Mouse (Mus musculus): ENCODE data around the gene Foxn2.
"Not testable (repeated sequence)": the region's sequence is repeated elsewhere in the genome, so short reads cannot be mapped to it uniquely, and the experiment has no call there.

Gene Foxn2

GRCm38 (mm10) chr17:88441432-88442174 is 1.1 kb downstream of the Foxn2 start:
- DNase-seq (ENCODE audit: low spot score): peak; percentile 88

GRCm38 (mm10) chr17:88442661-88443060 is 2.1 kb downstream of the Foxn2 start:
- no peak for DNase-seq (ENCODE audit: low spot score)

GRCm38 (mm10) chr17:88443186-88443585 is 2.7 kb downstream of the Foxn2 start:
- no peak for DNase-seq (ENCODE audit: low spot score)

GRCm38 (mm10) chr17:88458079-88458478 is 17.6 kb downstream of the Foxn2 start:
- no peak for DNase-seq (ENCODE audit: low spot score)

- no peak for DNase-seq (ENCODE audit: low spot score)
Measured at GRCm38 (mm10) chr17:88459516-88459915, 19.0 kb downstream of the Foxn2 start.

- DNase-seq (ENCODE audit: low spot score): no peak
Measured at GRCm38 (mm10) chr17:88459916-88460901, 19.7 kb downstream of the Foxn2 start.

DNA sequence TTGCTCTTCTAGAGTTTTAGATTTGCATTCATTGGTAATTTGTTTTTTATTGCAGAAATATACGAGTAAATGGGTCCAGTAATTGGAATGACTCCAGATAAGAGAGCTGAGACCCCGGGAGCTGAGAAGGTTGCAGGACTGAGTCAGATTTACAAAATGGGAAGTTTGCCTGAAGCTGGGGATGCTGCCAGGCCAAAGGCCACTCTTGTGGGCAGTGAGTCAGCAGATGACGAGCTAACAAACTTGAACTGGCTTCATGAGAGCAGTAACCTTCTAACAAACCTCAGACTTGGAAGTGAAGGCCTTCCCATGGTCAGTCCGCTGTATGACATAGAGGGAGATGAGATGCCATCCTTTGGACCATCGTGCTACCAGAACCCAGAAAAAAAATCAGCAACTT is 22.1 kb downstream of the Foxn2 start:
- no peak for DNase-seq (ENCODE audit: low spot score)

DNA sequence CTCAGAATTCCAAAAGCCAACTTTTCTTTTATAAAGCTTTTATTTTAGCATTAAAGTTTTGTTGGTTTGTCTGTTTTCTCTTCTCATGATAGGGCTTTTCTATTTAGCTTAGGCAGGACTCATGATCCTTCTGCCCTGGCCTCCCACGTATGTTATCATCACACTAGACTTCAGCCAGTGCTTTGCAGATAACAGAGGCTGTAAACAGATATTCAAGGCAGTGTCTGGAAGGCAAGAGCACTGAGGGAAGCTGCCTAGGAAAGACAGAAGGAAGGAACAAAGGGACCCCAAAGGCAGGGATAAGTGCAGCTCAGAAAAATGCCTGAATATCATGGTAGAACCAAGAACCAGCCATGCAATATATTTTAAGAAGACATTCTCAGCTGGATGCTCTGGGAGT is 26.1 kb downstream of the Foxn2 start:
- DNase-seq (ENCODE audit: low spot score): no peak

DNA sequence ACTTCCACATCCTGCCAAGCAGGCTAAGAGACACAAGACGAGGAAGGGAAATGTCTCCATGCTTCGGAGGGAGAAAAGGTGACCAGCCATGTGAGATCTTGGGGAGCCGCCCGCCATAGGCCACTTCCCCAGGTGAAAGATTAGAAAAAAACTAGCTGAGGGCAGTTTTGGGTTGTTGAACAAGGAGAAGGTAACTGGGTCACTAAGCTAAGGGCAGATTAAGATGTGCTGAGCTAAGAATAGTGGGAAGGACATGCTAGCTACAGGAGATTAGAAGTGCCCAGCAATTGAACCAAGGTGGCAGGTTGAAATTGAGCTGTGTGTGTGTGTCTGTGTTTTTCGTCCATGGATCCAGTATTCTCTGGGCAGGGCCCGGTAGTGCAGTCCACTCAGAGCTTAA is 27.2 kb downstream of the Foxn2 start:
- no peak for DNase-seq (ENCODE audit: low spot score)

- DNase-seq (ENCODE audit: low spot score): not testable (repeated sequence)
Measured at GRCm38 (mm10) chr17:88468655-88469398, 28.3 kb downstream of the Foxn2 start.

DNA sequence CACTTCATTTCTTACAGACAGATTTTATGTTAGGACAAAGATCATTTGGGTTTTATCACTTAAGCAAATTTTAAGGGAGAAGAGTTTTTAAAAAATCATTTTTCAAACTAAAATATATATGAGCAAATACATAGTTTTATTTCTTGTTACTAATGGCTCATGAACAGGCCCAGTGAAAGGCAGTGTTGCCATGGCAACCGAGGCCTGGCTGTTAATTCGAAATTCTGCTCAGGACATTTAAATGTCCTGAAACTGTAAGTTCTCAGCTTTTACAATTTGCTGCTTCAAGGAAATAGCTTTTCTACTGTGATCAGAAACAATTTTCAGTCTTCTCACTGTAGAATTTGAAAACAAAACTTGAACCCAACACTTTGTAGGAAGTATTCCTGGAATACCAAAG is 33.3 kb downstream of the Foxn2 start:
- DNase-seq (ENCODE audit: low spot score): no peak

DNA sequence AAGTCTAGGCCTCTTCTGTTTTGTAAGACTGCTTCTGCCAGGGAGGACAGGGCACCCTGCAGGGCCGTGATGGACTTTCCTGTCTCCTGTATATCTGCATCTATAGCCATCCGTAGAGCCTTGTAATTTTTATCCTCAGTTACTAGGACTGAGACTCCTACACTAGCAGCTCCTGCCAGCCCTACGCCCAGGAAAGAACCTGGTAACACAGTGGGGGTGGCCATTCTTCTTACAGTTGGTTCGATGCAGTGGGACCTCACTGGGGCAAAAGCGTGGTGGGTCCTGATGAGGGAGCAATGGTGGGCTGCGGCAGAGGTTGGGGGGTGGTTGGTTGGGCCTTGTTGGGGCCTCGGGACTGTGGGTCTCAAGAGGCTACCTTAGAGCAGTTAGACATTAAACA is 36.7 kb downstream of the Foxn2 start:
- DNase-seq (ENCODE audit: low spot score): no peak

- no peak for DNase-seq (ENCODE audit: low spot score)
Measured at GRCm38 (mm10) chr17:88477699-88478098, 37.2 kb downstream of the Foxn2 start.

DNA sequence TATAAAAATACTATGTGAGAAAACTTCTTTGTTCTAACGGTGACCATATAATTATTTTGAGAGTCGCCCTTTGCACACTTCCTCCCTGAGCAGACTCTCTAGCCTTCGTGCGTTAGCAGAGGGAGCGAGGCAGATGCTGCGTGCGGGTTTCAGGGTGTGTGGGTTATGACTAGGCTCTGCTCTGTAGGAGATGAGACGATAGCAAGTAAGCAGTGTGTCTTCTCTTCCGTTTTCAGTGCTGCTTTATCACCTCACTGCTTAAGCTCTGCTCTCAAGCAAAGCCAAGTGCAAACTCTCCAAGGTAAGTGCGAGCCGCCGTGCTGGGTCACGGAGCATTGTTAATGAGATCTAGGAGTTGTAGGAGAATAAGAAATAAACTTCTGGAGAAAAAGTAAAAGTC is 38.5 kb downstream of the Foxn2 start:
- DNase-seq (ENCODE audit: low spot score): no peak

DNA sequence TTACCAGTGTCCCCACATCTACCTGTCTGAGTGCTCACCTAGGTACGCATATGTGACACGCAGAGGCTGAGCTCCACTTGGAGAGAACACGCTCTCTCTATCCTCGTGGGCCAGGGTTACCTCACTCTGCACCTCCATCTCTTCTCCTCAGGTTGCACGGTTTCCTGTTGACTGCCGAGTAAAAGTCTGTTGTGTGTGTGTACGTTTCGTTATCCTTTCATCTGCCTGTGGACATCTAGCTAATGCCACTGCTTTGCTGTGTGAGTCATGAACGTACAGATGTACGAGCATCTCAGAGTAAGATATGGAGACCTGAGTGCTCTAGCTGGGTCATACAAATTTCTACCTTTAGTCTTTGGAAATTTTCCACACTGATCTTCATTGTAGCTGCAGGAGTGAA is 39.9 kb downstream of the Foxn2 start:
- no peak for DNase-seq (ENCODE audit: low spot score)

DNA sequence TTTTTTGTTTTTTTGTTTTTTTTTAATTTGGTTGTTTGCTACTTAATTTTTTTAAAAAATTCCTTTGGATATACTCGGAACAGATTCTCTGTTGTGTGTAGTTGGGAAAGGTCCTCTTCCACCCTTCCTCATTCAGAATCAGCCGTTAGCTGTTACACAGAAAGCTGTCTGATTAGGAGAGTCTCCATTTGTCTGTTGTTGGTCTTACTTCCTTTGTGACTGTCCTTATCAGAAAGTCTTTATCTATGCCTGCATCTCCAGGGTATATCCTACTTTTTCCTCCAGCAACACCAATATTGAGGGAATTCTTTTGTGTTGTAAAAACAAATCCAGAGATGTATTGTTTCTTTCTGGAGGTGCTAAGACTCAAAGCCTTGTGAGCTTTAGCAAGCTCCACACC is 40.6 kb downstream of the Foxn2 start:
- DNase-seq (ENCODE audit: low spot score): no peak

DNA sequence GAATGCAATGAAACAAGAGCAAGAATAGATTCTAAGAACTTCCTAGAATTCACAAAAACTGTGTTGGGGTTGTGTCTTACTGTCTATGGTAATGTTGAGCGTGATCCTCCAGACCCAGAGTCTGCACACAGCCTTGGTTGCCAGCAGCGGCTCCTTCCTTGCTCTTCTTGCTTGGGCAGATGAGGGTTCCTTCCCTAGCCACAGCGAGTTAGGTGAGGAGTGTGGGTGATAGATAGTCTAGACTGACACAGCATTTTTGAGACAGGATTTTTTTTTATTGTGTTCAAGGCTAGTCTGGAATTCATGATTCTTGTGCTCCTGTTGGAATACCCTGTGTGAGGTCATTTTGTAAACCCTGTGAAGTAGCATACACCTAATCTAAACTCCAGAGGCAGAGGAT is 41.1 kb downstream of the Foxn2 start:
- DNase-seq (ENCODE audit: low spot score): no peak

DNA sequence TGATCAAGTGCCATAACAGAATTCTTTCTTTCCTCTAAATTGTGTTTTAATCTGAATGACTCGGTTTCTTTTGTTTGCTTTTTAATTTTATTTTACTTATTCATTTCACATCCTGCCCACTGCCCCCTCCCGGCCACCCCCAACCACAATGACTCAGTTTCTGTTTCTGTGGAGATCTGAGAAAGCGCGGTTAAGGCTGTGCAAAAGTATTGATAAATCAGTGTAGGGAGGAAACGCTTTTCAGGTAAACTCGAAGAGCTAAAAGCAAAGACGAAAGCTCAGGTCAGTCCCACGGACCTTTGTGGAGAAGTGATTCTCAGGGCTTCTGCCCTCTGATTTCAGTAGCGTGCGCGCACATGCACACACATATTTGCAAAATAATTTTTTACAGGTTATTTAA is 44.0 kb downstream of the Foxn2 start:
- DNase-seq (ENCODE audit: low spot score): no peak

DNA sequence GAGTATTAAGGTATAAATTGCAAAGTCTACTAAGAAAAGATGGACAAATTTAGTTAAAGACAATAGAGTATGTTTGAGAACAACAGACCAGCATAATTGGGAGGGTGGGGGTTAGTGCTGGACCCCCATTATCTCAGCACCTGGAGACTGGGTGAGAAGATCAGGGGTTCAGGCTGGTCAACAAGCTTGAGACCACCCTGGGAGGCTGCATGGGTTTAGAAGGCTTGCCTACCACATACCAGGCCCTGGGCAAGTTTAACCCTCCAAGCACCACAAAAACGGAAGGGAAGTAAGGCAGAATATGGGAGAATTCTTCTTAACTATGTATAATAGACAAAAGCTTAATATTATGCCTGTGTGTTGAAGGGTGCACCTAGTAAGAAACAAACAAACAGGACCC is 44.4 kb downstream of the Foxn2 start:
- no peak for DNase-seq (ENCODE audit: low spot score)

DNA sequence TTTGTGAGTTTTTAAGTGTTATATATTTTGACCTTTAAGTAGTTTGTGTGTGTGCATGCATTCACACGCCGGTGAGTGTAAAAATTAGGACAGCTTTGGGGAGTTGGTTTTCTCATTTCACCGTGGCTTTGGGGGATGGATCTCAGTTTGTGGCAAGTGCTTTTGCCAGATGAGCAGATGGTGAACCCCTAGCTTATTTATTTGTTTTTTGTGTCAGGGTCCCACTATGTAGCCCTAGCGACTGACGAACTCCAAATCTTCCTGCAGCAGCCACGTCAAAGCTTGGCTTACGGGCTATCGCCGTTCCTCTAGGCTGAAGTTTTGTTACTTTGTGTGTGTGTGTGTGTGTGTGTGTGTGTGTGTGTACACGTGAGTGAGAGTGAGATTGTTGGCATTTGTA is 50.0 kb downstream of the Foxn2 start:
- no peak for DNase-seq (ENCODE audit: low spot score)

DNA sequence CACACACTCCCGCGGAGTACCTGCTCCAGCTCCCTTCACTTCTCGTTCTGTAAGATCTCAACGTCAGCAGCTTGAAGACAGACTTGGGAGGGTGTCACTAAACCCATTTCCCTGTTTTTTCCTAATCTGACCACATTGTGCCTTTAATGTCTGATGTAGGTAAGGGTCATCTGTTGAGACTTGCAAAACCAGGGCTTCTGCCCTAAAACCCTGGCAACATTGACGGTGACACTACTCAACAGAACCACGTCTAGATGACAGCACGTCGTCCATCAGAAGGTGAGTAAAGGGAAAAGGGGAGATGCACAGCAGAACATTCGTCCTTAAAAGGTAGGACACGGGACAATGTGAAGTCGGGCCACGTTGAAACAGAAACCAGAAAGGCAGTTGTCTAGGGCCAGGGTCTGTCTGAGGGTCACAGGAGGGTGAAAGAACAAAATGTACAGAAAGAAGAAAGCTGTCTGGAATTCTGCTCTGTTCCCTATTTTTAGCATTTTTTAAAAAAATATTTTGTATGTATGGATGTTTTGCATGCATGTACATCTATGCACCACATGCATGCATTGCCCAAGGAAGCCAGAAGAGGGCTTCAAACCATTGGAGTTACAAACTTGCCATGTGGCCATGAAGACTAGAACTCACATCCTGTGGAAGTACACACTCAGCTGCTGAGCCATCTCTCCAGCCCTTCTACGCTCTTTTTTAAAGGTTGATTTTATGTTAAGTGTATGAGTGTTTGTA is 51.0 kb downstream of the Foxn2 start:
- no peak for DNase-seq (ENCODE audit: low spot score)

- no peak for DNase-seq (ENCODE audit: low spot score)
Measured at GRCm38 (mm10) chr17:88492107-88492460, 51.6 kb downstream of the Foxn2 start.
